Mouse (Mus musculus) kidney, adult 2 months (tissue): ENCODE results near the gene Dab1.

ENCODE experiments used
- CTCF ChIP-seq: fragments of 200-500 bp; conservative IDR thresholded peaks from 2 replicates; pipeline ENCODE4 v1.5.1; 2011; ENCODE audit warnings: low read depth, mild to moderate bottlenecking, control low read depth, low read length, moderate library complexity, mixed read lengths; ENCODE audit not compliant: insufficient read depth, insufficient read length
- POLR2A ChIP-seq: fragments of 200-500 bp; IDR thresholded peaks from one replicate; pipeline ENCODE4 v1.6.1; 2011; ENCODE audit warnings: low read depth, low read length, control low read depth

- TF ChIP-seq POLR2A (no peak), CTCF (peak; percentile 40; the same call in 1 of the 2 replicates)
These were observed 951.4 kb downstream of the Dab1 start for GRCm38 (mm10) chr4:104570523-104570922.
